Mouse (Mus musculus) hematopoietic stem cell, adult 5-6 weeks (primary cell): ENCODE measurements around the gene Krtcap2. TPM values are rescaled to one million over a fixed set of nuclear protein-coding genes. Genes with fewer than 3 reads are reported as not detected.
"Not testable (repeated sequence)": the region's sequence is repeated elsewhere in the genome, so short reads cannot be mapped to it uniquely, and the experiment has no call there.

Experiments
- ATAC-seq, 2 experiments: fragments of 125-278 bp in 1 of 2; replicated peaks in 1 of 2; 2 replicates each; pipeline ENCODE4 v1.8.0; 2016 to 2017; ENCODE audit warnings: inconsistent platforms in 2 of 2, mild to moderate bottlenecking in 2 of 2, moderate number of reproducible peaks in 2 of 2, low read depth in 1 of 2, moderate TSS enrichment in 1 of 2; ENCODE audit not compliant: low FRiP score in 2 of 2, poor library complexity in 2 of 2, severe bottlenecking in 2 of 2, insufficient read depth in 1 of 2, low TSS enrichment in 1 of 2
- total RNA-seq: library from RNA; stranded (forward); fragments of 172-1452, 232-1000 nt; gene quantifications from 2 replicates; pipeline ENCODE4 v1.2.3, GENCODE M21; 2017

Krtcap2 gene
- total RNA-seq = 108 and 186 TPM in 2 replicates

GRCm38 (mm10) chr3:89245688-89246171, at the start of gene Krtcap2:
Gene Krtcap2, plus strand, starts transcription at chr3:89245966.
- ATAC-seq = no peak

- ATAC-seq = peak; percentile 98 to 99
Measured at GRCm38 (mm10) chr3:89195979-89196877, 49.5 kb upstream of the Krtcap2 start.

GRCm38 (mm10) chr3:89199839-89200238, 45.9 kb upstream of the Krtcap2 start:
- ATAC-seq = no peak

- ATAC-seq = peak; percentile 88 to 89
Measured at GRCm38 (mm10) chr3:89202253-89203141, 43.3 kb upstream of the Krtcap2 start, which contains the start of gene Gba. Gene Gba, plus strand, starts transcription at chr3:89202928.

- ATAC-seq = no peak
Measured at GRCm38 (mm10) chr3:89203142-89203514, 42.6 kb upstream of the Krtcap2 start.

GRCm38 (mm10) chr3:89206079-89206478, 39.7 kb upstream of the Krtcap2 start:
- no peak for ATAC-seq

- no peak for ATAC-seq
Measured at GRCm38 (mm10) chr3:89206695-89207094, 39.1 kb upstream of the Krtcap2 start.

- ATAC-seq = no peak
Measured at GRCm38 (mm10) chr3:89208075-89208657, 37.6 kb upstream of the Krtcap2 start.

GRCm38 (mm10) chr3:89208736-89209135, 37.0 kb upstream of the Krtcap2 start:
- no peak for ATAC-seq

GRCm38 (mm10) chr3:89209731-89210130, 36.0 kb upstream of the Krtcap2 start:
- ATAC-seq = no peak

- ATAC-seq = no peak
Measured at GRCm38 (mm10) chr3:89210162-89210561, 35.6 kb upstream of the Krtcap2 start.

GRCm38 (mm10) chr3:89210731-89211130, 35.0 kb upstream of the Krtcap2 start:
- ATAC-seq = no peak

GRCm38 (mm10) chr3:89213803-89214530, 31.8 kb upstream of the Krtcap2 start:
- ATAC-seq = peak; percentile 75 to 84

- ATAC-seq = no peak
Measured at GRCm38 (mm10) chr3:89214681-89215411, 30.9 kb upstream of the Krtcap2 start, which contains the start of gene Thbs3. Gene Thbs3, plus strand, starts transcription at chr3:89215180.

GRCm38 (mm10) chr3:89215853-89216252, 29.9 kb upstream of the Krtcap2 start:
- peak; percentile 63 to 66 for ATAC-seq

- ATAC-seq = not testable (repeated sequence)
Measured at GRCm38 (mm10) chr3:89216407-89216806, 29.4 kb upstream of the Krtcap2 start.
